Mouse (Mus musculus) A20 (cell line): ENCODE results near the gene Scmh1.

Experiments used
- DNase-seq: peaks from one replicate; pipeline ENCODE4 v3.0.0-alpha.2; 2011; ENCODE audit warnings: low read depth, low spot score

The Scmh1 gene

GRCm38 (mm10) chr4:120544896-120545295, 139.8 kb downstream of the Scmh1 start:
- no peak for DNase-seq

- DNase-seq: no peak
These were observed 151.5 kb downstream of the Scmh1 start for GRCm38 (mm10) chr4:120556592-120556991.

GRCm38 (mm10) chr4:120565726-120566125, 160.6 kb downstream of the Scmh1 start:
- DNase-seq: no peak

GRCm38 (mm10) chr4:120568005-120568404, 162.9 kb downstream of the Scmh1 start:
- DNase-seq: no peak

- peak; percentile 37 for DNase-seq
These were observed 163.9 kb downstream of the Scmh1 start for GRCm38 (mm10) chr4:120569025-120569424.

GRCm38 (mm10) chr4:120569486-120570437, 164.7 kb downstream of the Scmh1 start, which contains the start of gene Ctps:
TSS of gene Ctps (minus strand) at chr4:120570276.
- peak; percentile 97 for DNase-seq

- DNase-seq: no peak
These were observed 165.5 kb downstream of the Scmh1 start for GRCm38 (mm10) chr4:120570438-120571069.

GRCm38 (mm10) chr4:120571070-120571464, 166.0 kb downstream of the Scmh1 start:
- DNase-seq: no peak

GRCm38 (mm10) chr4:120571691-120572090, 166.6 kb downstream of the Scmh1 start:
- no peak for DNase-seq
